Mouse (Mus musculus) intestine, postnatal 0 days (tissue): ENCODE data around the gene Mrps6. TPM values are rescaled to one million over a fixed set of nuclear protein-coding genes. Genes with fewer than 3 reads are reported as not detected.

ENCODE experiments used
- ATAC-seq: fragments of 200-750 bp; cut with Nextera tagmentation; 2 replicates; pipeline ENCODE4 v1.8.0; 2017; ENCODE audit warnings: mild to moderate bottlenecking, moderate TSS enrichment, moderate library complexity
- H3K27ac ChIP-seq: fragments of 300-500 bp; sonication (generic); 2 replicates; pipeline ENCODE4 v1.5.1; 2014; ENCODE audit warnings: mild to moderate bottlenecking, low read depth, low read length, moderate library complexity
- H3K27me3 ChIP-seq: fragments of 300-500 bp; sonication (generic); replicated peaks from 2 replicates; pipeline ENCODE4 v1.6.1; 2014; ENCODE audit warnings: low read length, mixed read lengths; ENCODE audit not compliant: control insufficient read depth, insufficient read depth
- H3K36me3 ChIP-seq: fragments of 300-500 bp; sonication (generic); 2 replicates; pipeline ENCODE4 v1.6.1; 2014; ENCODE audit warnings: mild to moderate bottlenecking, moderate library complexity; ENCODE audit not compliant: control insufficient read depth, insufficient read depth
- H3K4me1 ChIP-seq: fragments of 300-500 bp; sonication (generic); replicated peaks from 2 replicates; pipeline ENCODE4 v1.6.1; 2014; ENCODE audit warnings: antibody characterized with exemption, low read length, mixed read lengths; ENCODE audit not compliant: control insufficient read depth, insufficient read depth
- H3K4me2 ChIP-seq: fragments of 300-500 bp; sonication (generic); replicated peaks from 2 replicates; pipeline ENCODE4 v1.6.1; 2014; ENCODE audit warnings: low read depth, mild to moderate bottlenecking, moderate library complexity
- H3K4me3 ChIP-seq: fragments of 300-500 bp; sonication (generic); 2 replicates; pipeline ENCODE4 v1.5.1; 2014; ENCODE audit warnings: low read depth, low read length
- H3K9ac ChIP-seq: fragments of 300-500 bp; sonication (generic); 2 replicates; pipeline ENCODE4 v1.6.1; 2014; ENCODE audit warnings: mild to moderate bottlenecking, low read depth, low read length
- H3K9me3 ChIP-seq: fragments of 300-500 bp; sonication (generic); 2 replicates; pipeline ENCODE4 v1.6.1; 2016; ENCODE audit warnings: mixed run types; ENCODE audit not compliant: control insufficient read depth
- CTCF ChIP-seq: sonication (generic); IDR thresholded peaks from 2 replicates; pipeline ENCODE4 v1.5.1; 2016; ENCODE audit warnings: low read depth, mild to moderate bottlenecking, control low read depth, antibody characterized with exemption, moderate library complexity
- WGBS: fragments of 180-500 bp; shearing (Covaris S2); extraction: QIAGEN DNeasy Blood & Tissue Kit; methylation state at CpG from one replicate; pipeline ENCODE4 v1.1.7; 2014; 5-methylcytosine and 5-hydroxymethylcytosine counted together
- polyA plus RNA-seq: library from polyadenylated mRNA; unstranded; fragments of >200 nt; fragmentation: Nextera tagmentation; extraction: Ambion mirVana; gene quantifications from 2 replicates; pipeline ENCODE4 v1.2.1, GENCODE M21; 2015

The Mrps6 gene
- polyA plus RNA-seq, 1 experiment from 2014 or later: 76.6 TPM

DNA sequence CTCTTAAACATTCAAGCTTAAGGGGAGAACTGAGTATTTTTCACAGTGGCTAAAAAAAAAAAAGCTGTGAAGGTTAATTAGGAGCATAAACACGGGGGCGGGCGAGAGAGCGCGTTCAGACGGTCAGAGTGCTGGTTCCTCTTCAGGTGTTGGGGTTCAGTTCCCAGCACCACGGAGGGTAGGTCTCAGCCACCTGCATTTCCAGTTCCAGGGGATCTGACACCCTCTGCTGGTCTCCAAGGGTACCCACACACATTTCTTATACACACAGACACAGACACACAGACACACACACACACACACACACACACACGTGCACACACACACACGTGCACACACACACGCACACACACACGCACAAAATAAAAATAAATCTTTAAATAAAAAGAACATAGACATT lies 18.1 kb upstream of the Mrps6 start:
- no peak overlapping the region for H3K4me2 ChIP-seq
- no peak for TF ChIP-seq CTCF
- H3K4me3 ChIP-seq: no peak overlapping the region
- 96% methylated on average over 11 of the region's 11 CpGs for WGBS
- no peaks in the 10 kb centered on the region; the same call in 1 of the 2 replicates for H3K4me1 ChIP-seq
- H3K36me3 ChIP-seq: no peaks in the 10 kb centered on the region
- no peak for ATAC-seq
- H3K27ac ChIP-seq: 0 out of 2 replicates have a peak overlapping the region, but pooled peaks have one; percentile 50
- H3K9me3 ChIP-seq: no peaks in the 10 kb centered on the region
- no peaks in the 10 kb centered on the region for H3K27me3 ChIP-seq
- no peak overlapping the region for H3K9ac ChIP-seq

DNA sequence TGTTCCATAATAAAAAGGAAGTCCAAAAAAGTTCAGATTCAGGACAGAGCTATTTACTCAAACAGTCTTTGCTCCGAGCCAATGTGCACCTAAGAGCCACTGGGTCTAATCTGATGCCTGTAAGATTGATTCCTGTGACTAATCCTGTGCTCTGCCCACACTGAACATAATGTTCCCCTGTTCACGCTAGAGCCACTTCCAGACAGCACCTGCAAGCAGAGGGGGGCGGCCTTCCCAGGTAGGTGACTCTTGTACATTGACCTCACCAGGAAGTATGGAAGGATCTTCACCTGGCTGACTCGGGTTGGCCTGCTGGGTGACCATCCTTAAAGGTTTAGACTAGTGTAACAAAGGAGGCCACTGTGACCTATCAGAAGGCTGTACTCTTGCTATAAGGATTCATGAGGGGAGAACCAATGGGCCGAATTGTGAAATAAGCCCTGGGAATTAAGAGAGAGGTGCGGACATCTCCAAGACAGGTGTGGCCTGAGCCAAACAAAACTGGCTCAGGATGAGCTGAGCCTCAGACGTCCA lies 6.2 kb upstream of the Mrps6 start:
- H3K27me3 ChIP-seq: no peaks in the 10 kb centered on the region
- H3K4me1 ChIP-seq: no peaks in the 10 kb centered on the region
- ATAC-seq: peak; percentile 94
- no peak overlapping the region for H3K4me2 ChIP-seq
- no peak overlapping the region for H3K4me3 ChIP-seq
- no peak overlapping the region for H3K9ac ChIP-seq
- no peak overlapping the region for H3K27ac ChIP-seq
- no peaks in the 10 kb centered on the region for H3K36me3 ChIP-seq
- 60% methylated on average over 7 of the region's 7 CpGs for WGBS
- TF ChIP-seq CTCF: peak; percentile 39; the same call in 1 of the 2 replicates
- no peaks in the 10 kb centered on the region for H3K9me3 ChIP-seq

DNA sequence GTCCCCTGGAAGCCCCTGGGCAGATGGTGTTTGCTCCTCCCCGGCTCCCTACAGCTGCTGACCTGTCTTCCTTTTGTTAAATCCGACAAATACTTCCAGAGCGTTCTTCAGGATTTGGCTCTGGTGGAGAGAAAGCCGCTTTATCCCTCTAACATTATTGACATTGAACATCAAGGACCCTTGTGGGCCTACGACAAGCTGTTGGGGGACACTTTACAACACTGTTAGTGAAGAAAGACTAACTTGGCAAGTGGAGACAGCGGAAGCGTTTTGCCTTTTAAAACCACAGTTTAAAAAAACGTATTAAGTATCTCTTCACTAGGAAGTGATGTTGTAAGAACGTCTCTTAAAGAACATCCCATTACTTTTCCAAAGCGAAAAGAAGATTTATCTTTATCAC lies 5.5 kb upstream of the Mrps6 start:
- WGBS: 72% methylated on average over 10 of the region's 10 CpGs

DNA sequence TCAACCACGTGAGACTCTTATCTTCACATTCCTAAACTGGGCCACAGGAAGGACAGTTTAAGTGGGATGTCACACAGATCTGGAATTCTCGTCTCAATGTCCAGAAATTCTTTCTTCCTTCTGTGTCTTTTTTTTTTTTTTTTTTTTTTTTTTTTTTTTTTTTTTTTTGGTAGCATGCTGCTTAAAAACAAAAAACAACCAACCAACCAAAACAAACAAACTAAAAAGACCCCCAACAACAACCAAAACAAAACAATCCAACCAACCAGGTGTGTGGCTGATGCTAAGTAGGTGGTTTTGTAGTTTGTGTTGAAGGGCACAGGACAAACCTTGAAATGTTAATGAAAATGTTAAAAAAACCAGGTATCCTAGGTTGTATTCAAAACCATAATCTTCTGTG lies 1.4 kb upstream of the Mrps6 start:
- TF ChIP-seq CTCF: no peak
- Histone ChIP-seq H3K4me1 (no peaks in the 10 kb centered on the region), H3K36me3 (peaks cover 7% of the 10 kb centered on the region; the same call in 1 of the 2 replicates), H3K9ac (no peak overlapping the region), H3K27me3 (no peaks in the 10 kb centered on the region), H3K4me2 (no peak overlapping the region), H3K9me3 (no peaks in the 10 kb centered on the region), H3K4me3 (no peak overlapping the region), H3K27ac (no peak overlapping the region)
- WGBS: 56% methylated on average over 2 of the region's 2 CpGs
- no peak for ATAC-seq

More for the DNA sequence above, 5.5 kb upstream of the Mrps6 start:
- no peak overlapping the region for H3K9ac ChIP-seq
- no peaks in the 10 kb centered on the region for H3K36me3 ChIP-seq
- TF ChIP-seq CTCF: no peak
- no peak for ATAC-seq
- H3K9me3 ChIP-seq: no peaks in the 10 kb centered on the region
- no peak overlapping the region for H3K4me2 ChIP-seq
- peak overlapping the region; percentile 21; the same call in 1 of the 2 replicates for H3K27ac ChIP-seq
- H3K4me3 ChIP-seq: no peak overlapping the region
- no peaks in the 10 kb centered on the region for H3K4me1 ChIP-seq
- no peaks in the 10 kb centered on the region for H3K27me3 ChIP-seq

DNA sequence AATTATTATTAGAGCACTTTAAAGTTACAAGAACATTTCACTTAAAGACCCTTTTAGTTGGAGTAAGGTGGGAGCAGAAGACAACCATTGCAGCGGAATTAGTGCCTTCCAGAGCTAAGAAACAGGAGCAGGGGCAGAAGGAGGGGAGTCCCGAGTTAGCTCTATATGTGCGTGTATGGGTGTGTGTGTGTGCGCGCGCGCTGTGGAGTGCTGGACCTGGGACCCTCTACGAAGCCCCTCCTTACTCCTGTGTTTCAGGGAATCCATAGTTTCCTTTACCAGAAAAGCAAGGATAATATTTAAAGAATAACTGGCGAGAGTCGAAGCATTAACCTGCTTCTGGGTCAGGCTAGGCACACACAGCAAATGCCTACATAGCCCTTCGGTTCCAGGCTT lies 616 bp upstream of the Mrps6 start:
- Histone ChIP-seq H3K4me3 (peak overlapping the region; percentile 98), H3K36me3 (peaks cover 7% of the 10 kb centered on the region; the same call in 1 of the 2 replicates), H3K9me3 (no peaks in the 10 kb centered on the region), H3K9ac (peak overlapping the region; percentile 73), H3K4me1 (no peaks in the 10 kb centered on the region), H3K27ac (peak overlapping the region; percentile 80), H3K4me2 (peak overlapping the region; percentile 98), H3K27me3 (no peaks in the 10 kb centered on the region)
- 4% methylated on average over 11 of the region's 11 CpGs for WGBS
- no peak for TF ChIP-seq CTCF
- peak; percentile 26; the same call in 1 of the 2 replicates for ATAC-seq

DNA sequence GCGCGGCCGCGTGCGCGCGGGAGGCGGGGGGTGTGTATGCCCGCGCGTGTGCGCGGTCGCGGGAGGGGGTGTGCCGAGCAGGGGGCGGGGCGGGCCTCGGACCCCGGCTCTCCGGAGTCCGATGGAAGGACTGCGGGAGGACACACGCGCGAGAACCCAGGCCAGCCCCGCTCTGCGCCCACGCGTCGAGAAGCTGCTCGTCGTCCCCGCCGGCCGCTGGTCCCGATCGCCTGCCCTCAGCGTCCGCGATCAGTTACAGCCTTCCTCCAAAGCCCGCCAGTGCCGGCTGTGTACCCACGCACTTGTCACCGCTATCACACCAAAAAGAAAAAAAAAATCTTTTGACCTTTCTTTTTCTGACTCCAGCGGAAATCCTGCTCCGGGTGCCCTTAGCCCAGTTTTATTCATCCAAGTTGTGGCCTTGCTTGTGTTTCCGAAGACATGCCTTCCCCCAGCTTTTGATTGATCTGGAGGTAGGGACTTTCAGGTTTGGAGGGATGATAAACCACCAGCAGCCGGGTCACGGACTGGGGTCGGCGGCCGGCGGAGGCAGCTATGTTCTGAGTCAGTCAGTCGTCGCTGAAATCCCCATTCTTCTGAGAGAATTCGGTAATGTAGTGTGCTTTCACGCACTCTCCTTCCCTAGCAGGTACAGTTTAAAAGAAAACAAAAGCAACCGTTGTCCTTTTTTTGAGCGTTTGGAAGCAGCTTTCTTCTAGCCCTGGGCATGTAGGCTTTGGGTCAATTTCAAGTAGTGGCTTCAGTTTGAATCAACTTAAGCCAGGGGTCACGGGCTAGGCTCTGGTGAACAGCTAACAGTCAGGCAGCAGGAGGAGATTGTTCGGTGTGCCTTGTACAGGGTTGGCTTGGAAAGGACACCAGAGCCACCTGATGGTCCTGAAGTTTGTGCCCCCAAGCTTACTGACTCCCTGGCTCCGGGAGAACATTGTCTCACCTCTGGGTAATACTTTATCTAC lies 862 bp downstream of the Mrps6 start:
- H3K9ac ChIP-seq: peak overlapping the region; percentile 73
- no peaks in the 10 kb centered on the region for H3K9me3 ChIP-seq
- TF ChIP-seq CTCF: 0 out of 2 replicates have a peak, but pooled peaks have one; percentile 10
- H3K4me1 ChIP-seq: no peaks in the 10 kb centered on the region
- no peak for ATAC-seq
- H3K27ac ChIP-seq: peak overlapping the region; percentile 80; the same call in 1 of the 2 replicates
- H3K4me3 ChIP-seq: peak overlapping the region; percentile 98
- WGBS: 3% methylated on average over 52 of the region's 63 CpGs
- peaks cover 7% of the 10 kb centered on the region; the same call in 1 of the 2 replicates for H3K36me3 ChIP-seq
- H3K27me3 ChIP-seq: no peaks in the 10 kb centered on the region
- peak overlapping the region; percentile 98 for H3K4me2 ChIP-seq
